Mouse (Mus musculus) heart, postnatal 0 days (tissue): ENCODE data around the gene Cpa5. TPM values are rescaled to one million over a fixed set of nuclear protein-coding genes. Genes with fewer than 3 reads are reported as not detected.

ENCODE experiments used
- ATAC-seq: fragments of 200-750 bp; cut with Nextera tagmentation; 2 replicates; pipeline ENCODE4 v1.8.0; 2017; ENCODE audit warnings: low read depth, moderate number of reproducible peaks, moderate library complexity; ENCODE audit not compliant: insufficient read depth
- DNase-seq: peaks from one replicate; pipeline ENCODE4 v3.0.0-alpha.2; 2016; ENCODE audit warnings: low spot score
- H3K27ac ChIP-seq: fragments of 300-500 bp; sonication (generic); 2 replicates; pipeline ENCODE4 v1.5.1; 2014; ENCODE audit warnings: low read depth, mild to moderate bottlenecking
- H3K27me3 ChIP-seq: fragments of 300-500 bp; sonication (generic); 2 replicates; pipeline ENCODE4 v1.6.1; 2014; ENCODE audit warnings: low read length, mixed read lengths; ENCODE audit not compliant: control insufficient read depth, insufficient read depth
- H3K36me3 ChIP-seq: fragments of 300-500 bp; sonication (generic); replicated peaks from 2 replicates; pipeline ENCODE4 v1.6.1; 2014; ENCODE audit warnings: low read length, mixed read lengths; ENCODE audit not compliant: control insufficient read depth, insufficient read depth
- H3K4me1 ChIP-seq: fragments of 300-500 bp; sonication (generic); 2 replicates; pipeline ENCODE4 v1.6.1; 2014; ENCODE audit warnings: antibody characterized with exemption; ENCODE audit not compliant: control insufficient read depth, insufficient read depth
- H3K4me2 ChIP-seq: fragments of 300-500 bp; sonication (generic); 2 replicates; pipeline ENCODE4 v1.6.1; 2014; ENCODE audit warnings: low read depth, mild to moderate bottlenecking, low read length, moderate library complexity
- H3K4me3 ChIP-seq: fragments of 300-500 bp; sonication (generic); 2 replicates; pipeline ENCODE4 v1.5.1; 2014; ENCODE audit warnings: low read depth, low read length
- H3K9ac ChIP-seq: fragments of 300-500 bp; sonication (generic); replicated peaks from 2 replicates; pipeline ENCODE4 v1.6.1; 2014; ENCODE audit warnings: low read depth, low read length, mixed read lengths
- H3K9me3 ChIP-seq: fragments of 300-500 bp; sonication (generic); replicated peaks from 2 replicates; pipeline ENCODE4 v1.6.1; 2016; ENCODE audit warnings: low read length; ENCODE audit not compliant: control insufficient read depth
- CTCF ChIP-seq: IDR thresholded peaks from 2 replicates; pipeline ENCODE4 v1.5.1; 2016; ENCODE audit warnings: antibody characterized with exemption, control low read depth, low read depth
- EP300 ChIP-seq: IDR thresholded peaks from 2 replicates; pipeline ENCODE4 v1.6.1; 2016; ENCODE audit warnings: antibody characterized with exemption, low read depth
- WGBS: fragments of 180-500 bp; shearing (Covaris S2); extraction: QIAGEN DNeasy Blood & Tissue Kit; methylation state at CpG from one replicate; pipeline ENCODE4 v1.1.7; 2014; 5-methylcytosine and 5-hydroxymethylcytosine counted together
- polyA plus RNA-seq: library from polyadenylated mRNA; unstranded; fragments of >200 nt; fragmentation: Nextera tagmentation; extraction: Ambion mirVana; gene quantifications from 2 replicates; pipeline ENCODE4 v1.2.1, GENCODE M21; 2015
- total RNA-seq: library from RNA; depleted of rRNA; stranded (reverse); fragments of >200 nt; gene quantifications from 2 replicates; pipeline ENCODE4 v1.2.3, GENCODE M21; 2014; ENCODE audit warnings: low replicate concordance

Cpa5 gene
- total and polyA plus RNA-seq, 2 experiments from 2014 or later = 0.46 to 0.67 TPM

- Histone ChIP-seq H3K9ac (no peak overlapping the region), H3K4me2 (no peak overlapping the region), H3K27ac (no peak overlapping the region), H3K4me3 (no peak overlapping the region), H3K27me3 (no peaks in the 10 kb centered on the region), H3K4me1 (peaks cover 8% of the 10 kb centered on the region; the same call in 1 of the 2 replicates), H3K9me3 (no peaks in the 10 kb centered on the region), H3K36me3 (no peaks in the 10 kb centered on the region)
- TF ChIP-seq CTCF = no peak
- ATAC-seq (no peak), DNase-seq (no peak)
- WGBS = 79% methylated on average over 10 of the region's 10 CpGs
These were observed 18.3 kb upstream of the Cpa5 start for GRCm38 (mm10) chr6:30592417-30592974.

- Histone ChIP-seq H3K9me3 (no peaks in the 10 kb centered on the region), H3K4me3 (no peak overlapping the region), H3K27me3 (no peaks in the 10 kb centered on the region), H3K27ac (no peak overlapping the region), H3K9ac (no peak overlapping the region), H3K4me2 (no peak overlapping the region), H3K4me1 (peaks cover 7% of the 10 kb centered on the region; the same call in 1 of the 2 replicates), H3K36me3 (no peaks in the 10 kb centered on the region)
- ATAC-seq (no peak), DNase-seq (no peak)
- 56% methylated on average over 7 of the region's 7 CpGs for WGBS
- TF ChIP-seq EP300 (no peak), CTCF (no peak)
These were observed 16.4 kb upstream of the Cpa5 start for GRCm38 (mm10) chr6:30594364-30594763.

- H3K27me3 ChIP-seq = no peaks in the 10 kb centered on the region
- no peak overlapping the region for H3K4me2 ChIP-seq
- no peak overlapping the region for H3K4me3 ChIP-seq
- no peaks in the 10 kb centered on the region for H3K36me3 ChIP-seq
- H3K4me1 ChIP-seq = no peaks in the 10 kb centered on the region
- ATAC-seq = no peak
- TF ChIP-seq CTCF (no peak), EP300 (no peak)
- no peaks in the 10 kb centered on the region for H3K9me3 ChIP-seq
- no peak for DNase-seq
- no peak overlapping the region for H3K27ac ChIP-seq
- no peak overlapping the region for H3K9ac ChIP-seq
- 87% methylated on average over 8 of the region's 8 CpGs for WGBS
These were observed 14.4 kb upstream of the Cpa5 start for GRCm38 (mm10) chr6:30596230-30596898.

GRCm38 (mm10) chr6:30600033-30600432 is 10.8 kb upstream of the Cpa5 start:
- Histone ChIP-seq H3K4me1 (no peaks in the 10 kb centered on the region), H3K9me3 (no peaks in the 10 kb centered on the region), H3K27me3 (no peaks in the 10 kb centered on the region), H3K36me3 (no peaks in the 10 kb centered on the region), H3K4me3 (no peak overlapping the region), H3K9ac (no peak overlapping the region), H3K27ac (no peak overlapping the region), H3K4me2 (no peak overlapping the region)
- no peak for TF ChIP-seq CTCF
- TF ChIP-seq EP300 = no peak
- 69% methylated on average over 3 of the region's 3 CpGs for WGBS
- DNase-seq (no peak), ATAC-seq (no peak)

GRCm38 (mm10) chr6:30600995-30601394 is 9.8 kb upstream of the Cpa5 start:
- no peaks in the 10 kb centered on the region for H3K27me3 ChIP-seq
- 74% methylated on average over 1 of the region's 1 CpGs for whole genome bisulfite sequencing
- no peaks in the 10 kb centered on the region for H3K36me3 ChIP-seq
- H3K9me3 ChIP-seq = no peaks in the 10 kb centered on the region
- DNase-seq = no peak
- TF ChIP-seq EP300 (no peak), CTCF (no peak)
- no peak overlapping the region for H3K4me2 ChIP-seq
- H3K4me1 ChIP-seq = no peaks in the 10 kb centered on the region
- H3K27ac ChIP-seq = no peak overlapping the region
- no peak for ATAC-seq
- no peak overlapping the region for H3K4me3 ChIP-seq
- H3K9ac ChIP-seq = no peak overlapping the region

GRCm38 (mm10) chr6:30604342-30604867 is 6.4 kb upstream of the Cpa5 start:
- H3K4me3 ChIP-seq = no peak overlapping the region
- no peaks in the 10 kb centered on the region for H3K9me3 ChIP-seq
- WGBS = 86% methylated on average over 7 of the region's 7 CpGs
- H3K36me3 ChIP-seq = no peaks in the 10 kb centered on the region
- TF ChIP-seq CTCF = no peak
- TF ChIP-seq EP300 = no peak
- no peak for ATAC-seq
- H3K27me3 ChIP-seq = no peaks in the 10 kb centered on the region
- no peaks in the 10 kb centered on the region for H3K4me1 ChIP-seq
- DNase-seq = no peak
- H3K4me2 ChIP-seq = no peak overlapping the region
- H3K9ac ChIP-seq = no peak overlapping the region
- no peak overlapping the region for H3K27ac ChIP-seq
